Mouse (Mus musculus): ENCODE data around the gene Lamtor5. TPM values are rescaled to one million over a fixed set of nuclear protein-coding genes. Genes with fewer than 3 reads are reported as not detected.
"Not testable (repeated sequence)": the region's sequence is repeated elsewhere in the genome, so short reads cannot be mapped to it uniquely, and the experiment has no call there.

The Lamtor5 gene
- total RNA-seq, 2 experiments from 2014 or later, result 64.6 to 66.1 TPM

- DNase-seq (ENCODE audit: low spot score in 2 of 2), result no peak
Measured at GRCm38 (mm10) chr3:107266814-107267345, 11.8 kb upstream of the Lamtor5 start.

DNA sequence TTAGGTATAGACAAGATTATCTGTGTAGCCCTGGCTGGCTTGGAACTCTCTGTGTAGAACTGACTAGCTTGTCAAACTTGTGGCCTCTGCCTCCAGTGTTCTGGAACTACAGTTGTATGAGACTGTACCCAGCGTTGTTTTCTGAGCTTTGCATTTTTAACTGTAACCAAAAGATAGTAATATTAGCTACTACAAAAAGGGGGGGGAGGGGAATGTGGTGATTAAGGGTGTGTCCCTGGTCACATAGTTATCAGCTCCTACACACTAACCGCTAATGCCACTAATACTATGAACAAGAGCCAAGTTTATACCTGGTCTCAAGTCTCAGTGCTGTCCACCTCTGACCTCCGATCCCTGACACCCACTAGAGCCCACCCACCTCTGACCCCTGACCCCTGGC lies 6.2 kb upstream of the Lamtor5 start:
- DNase-seq (ENCODE audit: low spot score in 2 of 2), result no peak

DNA sequence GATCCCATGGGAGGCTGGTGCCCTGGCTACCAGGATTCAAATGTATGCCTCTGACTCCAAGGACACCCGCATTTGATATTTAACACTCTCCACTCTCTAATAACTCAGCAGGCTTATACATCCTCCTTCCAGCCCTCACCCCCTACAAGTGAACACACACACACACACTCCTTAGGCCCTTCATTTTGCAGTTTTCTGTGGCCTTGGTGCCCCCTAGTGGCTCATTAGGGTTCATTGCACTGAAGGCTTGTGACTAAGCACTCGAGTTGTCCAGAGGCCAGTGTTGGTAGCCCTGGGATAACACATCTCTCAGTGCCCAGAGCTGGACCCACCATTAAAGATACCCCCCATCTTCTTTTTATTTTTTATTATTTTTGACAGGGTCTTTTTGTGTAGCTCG lies 4.8 kb upstream of the Lamtor5 start:
- DNase-seq (ENCODE audit: low spot score in 2 of 2), result peak; percentile 64 to 84

GRCm38 (mm10) chr3:107275351-107275750 lies 3.3 kb upstream of the Lamtor5 start:
- no peak for DNase-seq (ENCODE audit: low spot score in 2 of 2)

GRCm38 (mm10) chr3:107275996-107276395 lies 2.7 kb upstream of the Lamtor5 start:
- no peak for DNase-seq (ENCODE audit: low spot score in 2 of 2)

DNA sequence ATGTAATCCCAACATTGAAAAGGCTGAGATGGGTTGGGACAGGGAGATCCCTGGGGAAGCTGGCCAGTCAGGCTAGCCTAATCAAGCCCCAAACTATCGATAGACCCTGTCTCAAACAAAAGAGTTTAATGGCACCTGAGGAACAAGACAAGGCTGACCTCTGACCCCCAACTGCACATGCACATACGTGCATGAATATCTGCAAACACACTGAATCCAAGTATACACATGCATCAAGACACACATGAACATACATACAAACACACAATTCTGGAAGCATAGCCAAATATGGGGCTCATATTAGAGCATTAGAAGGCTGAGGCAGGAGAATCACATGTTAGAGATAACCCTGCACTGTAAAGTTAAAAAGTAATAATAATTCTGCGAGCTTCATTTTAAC lies 2.0 kb upstream of the Lamtor5 start:
- DNase-seq (ENCODE audit: low spot score in 2 of 2), result no peak

GRCm38 (mm10) chr3:107286123-107286522 lies 7.5 kb downstream of the Lamtor5 start:
- DNase-seq (ENCODE audit: low spot score in 2 of 2), result no peak

GRCm38 (mm10) chr3:107287346-107287745 lies 8.7 kb downstream of the Lamtor5 start:
- no peak for DNase-seq (ENCODE audit: low spot score in 2 of 2)

GRCm38 (mm10) chr3:107290764-107291381 lies 12.2 kb downstream of the Lamtor5 start, which contains the start of gene Slc16a4:
Slc16a4 (plus strand) TSS chr3:107291230.
- no peak for DNase-seq (ENCODE audit: low spot score in 2 of 2)

DNA sequence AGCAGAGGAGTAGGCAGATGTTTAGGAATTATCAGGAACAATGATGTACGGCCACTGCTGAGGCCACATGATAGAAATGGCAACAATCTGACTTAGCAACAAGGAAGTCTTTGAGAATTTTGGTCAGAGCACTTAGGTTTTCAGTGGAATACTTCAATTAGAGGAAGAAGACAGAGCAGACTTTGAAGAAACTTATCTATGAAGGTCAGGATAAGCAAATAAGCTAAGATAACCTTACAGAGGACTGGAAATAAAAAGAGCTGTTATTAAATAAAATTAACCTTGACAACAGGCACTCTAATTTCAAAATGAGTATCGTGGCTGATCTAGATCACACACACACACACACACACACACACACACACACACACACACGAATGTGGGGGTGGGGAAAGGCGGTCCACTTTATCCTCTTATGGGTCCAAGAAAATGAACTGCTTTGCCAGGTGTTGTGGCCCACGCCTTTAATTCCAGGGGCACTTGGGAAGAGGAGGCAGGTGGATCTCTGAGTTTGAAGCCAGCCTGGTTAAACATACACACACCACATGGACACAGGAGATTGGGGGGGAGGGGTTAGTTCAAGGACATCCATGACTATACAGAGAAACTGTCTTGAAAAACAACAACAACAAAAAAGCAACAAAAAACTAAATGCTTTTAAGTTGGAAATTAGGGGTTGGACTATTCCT lies 17.2 kb downstream of the Lamtor5 start:
- DNase-seq (ENCODE audit: low spot score in 2 of 2), result no peak

DNA sequence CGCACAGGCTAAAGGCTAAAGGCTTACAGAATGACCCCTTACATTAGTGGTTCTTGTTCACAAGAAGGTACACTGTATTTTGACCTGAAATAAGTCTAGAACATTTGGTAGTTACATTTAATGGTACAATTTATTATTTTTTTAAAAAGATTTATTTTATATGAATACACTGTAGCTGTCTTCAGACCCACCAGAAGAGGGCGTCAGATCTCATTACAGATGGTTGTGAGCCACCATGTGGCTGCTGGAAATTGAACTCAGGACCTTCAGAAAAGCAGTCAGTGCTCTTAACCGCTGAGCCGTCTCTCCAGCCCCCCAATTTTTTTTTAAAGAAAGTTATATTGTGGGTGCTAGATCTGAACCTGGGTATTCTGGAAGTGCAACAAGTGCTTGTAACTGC lies 18.3 kb downstream of the Lamtor5 start:
- not testable (repeated sequence) for DNase-seq (ENCODE audit: low spot score in 2 of 2)

DNA sequence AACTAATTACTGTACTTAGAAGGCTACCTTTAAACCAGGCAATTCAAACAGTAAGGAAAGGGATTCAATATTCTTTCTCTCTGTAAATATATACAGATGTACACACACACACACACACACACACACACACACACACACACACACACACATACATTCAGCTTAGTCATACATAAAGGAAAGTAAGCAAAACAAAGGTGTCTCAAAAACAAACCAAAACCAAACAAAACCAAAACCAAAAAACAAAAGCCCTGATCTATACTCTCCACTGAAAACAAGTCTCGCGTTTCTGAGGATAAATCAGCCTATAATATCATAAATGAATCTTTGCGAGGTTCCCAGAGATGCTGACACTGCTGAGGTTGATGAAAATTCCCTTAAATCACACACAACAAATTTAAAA lies 38.7 kb downstream of the Lamtor5 start:
- DNase-seq (ENCODE audit: low spot score in 2 of 2), result no peak

GRCm38 (mm10) chr3:107321141-107321540 lies 42.5 kb downstream of the Lamtor5 start:
- DNase-seq (ENCODE audit: low spot score in 2 of 2), result no peak

DNA sequence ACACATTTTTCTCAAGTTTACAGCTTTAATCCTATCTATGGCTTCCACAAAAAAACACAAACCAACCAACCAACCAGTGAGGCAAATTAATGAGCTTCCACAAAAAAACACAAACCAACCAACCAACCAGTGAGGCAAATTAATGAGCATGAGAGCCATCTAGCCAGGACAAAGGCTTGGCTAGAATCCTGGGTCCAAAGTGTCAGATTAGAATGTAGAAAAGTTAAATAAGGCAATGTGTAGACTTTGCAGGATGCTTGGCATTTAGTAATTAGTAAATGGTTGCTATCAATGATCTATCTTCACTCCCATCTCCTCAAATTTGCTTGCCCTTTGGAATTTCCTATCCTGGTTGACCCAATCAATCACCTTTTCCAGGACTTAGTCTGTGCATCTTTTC lies 43.1 kb downstream of the Lamtor5 start:
- no peak for DNase-seq (ENCODE audit: low spot score in 2 of 2)

- no peak for DNase-seq (ENCODE audit: low spot score in 2 of 2)
Measured at GRCm38 (mm10) chr3:107326442-107326841, 47.8 kb downstream of the Lamtor5 start.

- no peak for DNase-seq (ENCODE audit: low spot score in 2 of 2)
Measured at GRCm38 (mm10) chr3:107330503-107331424, 52.1 kb downstream of the Lamtor5 start.

GRCm38 (mm10) chr3:107331746-107332126 lies 53.1 kb downstream of the Lamtor5 start:
- no peak for DNase-seq (ENCODE audit: low spot score in 2 of 2)

GRCm38 (mm10) chr3:107332127-107332959 lies 53.7 kb downstream of the Lamtor5 start:
- DNase-seq (ENCODE audit: low spot score in 2 of 2), result peak; percentile 44 to 62

DNA sequence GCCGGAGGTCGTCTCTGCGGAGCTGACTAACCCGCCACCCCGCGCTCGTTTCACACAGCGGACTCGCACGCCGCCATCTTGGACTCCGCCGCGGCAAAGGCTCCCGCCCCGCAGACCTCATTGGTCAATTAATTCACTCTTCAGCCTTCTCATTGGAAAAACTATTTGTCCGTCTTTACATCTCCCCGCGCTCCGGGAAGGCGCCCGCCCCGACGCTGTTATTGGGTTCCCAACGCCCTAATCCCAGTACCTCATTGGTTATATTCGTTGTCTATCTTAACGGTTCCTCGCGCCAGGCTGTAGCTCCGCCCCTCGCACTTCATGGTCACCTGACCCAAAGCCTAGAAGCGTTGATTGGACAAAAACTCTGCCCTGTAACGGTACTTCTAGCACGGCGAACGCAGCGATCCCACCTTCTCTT lies 54.3 kb downstream of the Lamtor5 start:
- peak; percentile 98 to 99 for DNase-seq (ENCODE audit: low spot score in 2 of 2)
